Mouse (Mus musculus) thymus, postnatal 36 days (tissue): Measurements from ENCODE around the gene Pde4a.
"Not testable (repeated sequence)": the region's sequence is repeated elsewhere in the genome, so short reads cannot be mapped to it uniquely, and the experiment has no call there.

Experiments used
- DNase-seq, 2 experiments: peaks; one replicate each; pipeline ENCODE4 v3.0.0; 2022; ENCODE audit warnings: mixed read lengths in 2 of 2

Gene Pde4a

DNA sequence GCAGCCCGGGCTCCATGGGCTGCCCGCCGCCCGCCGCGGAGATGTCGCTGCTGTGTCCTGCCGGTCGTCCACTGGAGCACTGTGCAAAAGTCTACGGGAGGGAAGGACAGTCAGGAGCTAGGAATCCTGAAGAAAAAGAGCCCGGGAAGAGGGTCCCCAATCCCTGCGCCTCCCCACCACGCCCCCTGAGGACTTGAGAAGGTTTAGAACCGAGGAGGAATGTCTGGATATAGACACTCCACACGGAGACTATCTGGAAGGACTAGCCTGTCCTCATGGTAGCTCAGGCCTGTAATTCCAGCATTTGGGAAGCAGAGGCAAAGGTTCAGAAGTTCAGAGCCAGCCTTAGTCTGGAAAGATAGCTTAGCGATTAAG is 79.6 kb downstream of the Pde4a start:
- no peak for DNase-seq

GRCm38 (mm10) chr9:21246342-21246741 is 80.8 kb downstream of the Pde4a start:
- no peak for DNase-seq

DNA sequence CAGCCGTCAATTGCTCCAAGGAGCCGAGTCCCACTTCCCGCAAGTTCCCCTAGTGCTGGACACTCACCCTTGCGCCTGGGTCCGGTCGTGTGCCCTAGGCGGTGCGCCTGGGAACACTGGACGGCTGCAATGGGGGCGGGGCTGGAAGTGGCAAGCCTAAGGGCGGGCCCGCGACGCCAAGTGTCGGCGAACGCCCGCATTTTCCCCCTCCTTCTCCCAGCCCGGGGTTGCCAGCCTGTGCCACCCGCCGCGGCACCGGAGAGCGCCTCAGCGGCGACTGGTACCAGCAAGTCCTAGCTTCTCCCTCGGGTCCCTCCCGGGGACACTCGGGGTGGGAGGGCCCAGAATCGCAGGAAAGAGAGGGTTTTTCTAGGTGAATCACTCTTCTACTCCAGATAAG is 82.8 kb downstream of the Pde4a start, which contains the start of gene S1pr5:
TSS of gene S1pr5 (minus strand) at position 118 of the 400 bp plus-strand sequence.
- DNase-seq: no peak

DNA sequence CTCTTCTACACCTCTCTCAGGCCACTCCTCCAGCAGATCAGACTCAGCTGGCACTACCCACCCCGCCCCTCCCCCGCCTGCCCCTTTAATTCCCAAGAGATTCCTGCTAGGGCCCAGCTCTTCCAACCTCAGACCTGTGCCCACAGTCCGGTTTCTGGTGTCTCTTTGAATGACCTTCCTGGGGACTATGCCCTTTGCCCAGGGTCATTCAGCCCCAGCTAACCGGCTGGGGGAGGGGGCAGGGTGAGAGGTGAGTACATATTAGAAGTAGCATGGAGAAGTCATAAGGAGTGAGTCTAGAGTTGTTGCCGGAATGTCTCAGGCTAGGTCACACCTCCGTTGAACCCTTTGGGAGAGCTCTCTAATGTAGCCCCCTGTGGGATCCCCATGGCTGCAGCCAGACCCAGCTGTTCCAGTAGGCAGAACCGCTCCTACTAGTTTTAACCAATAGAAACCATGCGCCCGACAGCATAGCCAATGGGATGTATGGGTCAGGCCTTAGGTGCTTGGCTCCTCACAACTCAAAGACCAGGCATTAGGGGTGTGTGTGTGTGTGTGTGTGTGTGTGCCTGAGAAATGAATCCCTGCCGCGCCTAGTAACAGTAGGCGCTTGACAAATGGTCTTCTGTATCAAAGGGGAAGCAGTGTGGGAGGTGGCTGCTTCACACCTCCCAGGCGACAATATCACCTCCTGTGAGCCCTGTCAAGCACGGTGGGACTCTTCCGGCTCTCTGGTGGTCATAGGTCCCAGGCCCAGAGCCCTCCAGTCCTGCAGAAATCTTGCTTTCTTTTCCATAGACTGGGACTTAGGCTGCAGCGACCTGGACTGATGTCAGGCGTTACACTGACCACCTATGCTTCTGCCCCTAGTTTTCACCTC is 84.4 kb downstream of the Pde4a start:
- DNase-seq: no peak

DNA sequence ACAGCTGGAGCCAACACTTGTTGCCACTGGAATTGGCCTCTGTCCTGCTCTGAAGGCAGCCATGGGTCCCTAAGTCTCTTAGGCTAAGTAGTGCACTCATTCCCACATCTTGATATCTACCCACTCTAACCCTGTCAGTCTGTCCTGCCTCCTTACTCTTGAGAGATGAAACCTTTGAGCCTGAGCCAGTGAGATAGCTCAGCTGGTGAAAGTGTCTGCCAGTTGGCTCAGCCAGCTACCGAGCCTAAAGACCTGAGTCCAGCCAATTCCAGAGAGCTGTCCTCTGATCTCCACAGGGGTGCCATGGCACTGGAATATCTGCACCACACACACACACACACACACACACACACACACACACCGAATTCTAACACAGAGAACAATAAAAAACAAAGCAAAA is 85.0 kb downstream of the Pde4a start:
- DNase-seq: no peak

DNA sequence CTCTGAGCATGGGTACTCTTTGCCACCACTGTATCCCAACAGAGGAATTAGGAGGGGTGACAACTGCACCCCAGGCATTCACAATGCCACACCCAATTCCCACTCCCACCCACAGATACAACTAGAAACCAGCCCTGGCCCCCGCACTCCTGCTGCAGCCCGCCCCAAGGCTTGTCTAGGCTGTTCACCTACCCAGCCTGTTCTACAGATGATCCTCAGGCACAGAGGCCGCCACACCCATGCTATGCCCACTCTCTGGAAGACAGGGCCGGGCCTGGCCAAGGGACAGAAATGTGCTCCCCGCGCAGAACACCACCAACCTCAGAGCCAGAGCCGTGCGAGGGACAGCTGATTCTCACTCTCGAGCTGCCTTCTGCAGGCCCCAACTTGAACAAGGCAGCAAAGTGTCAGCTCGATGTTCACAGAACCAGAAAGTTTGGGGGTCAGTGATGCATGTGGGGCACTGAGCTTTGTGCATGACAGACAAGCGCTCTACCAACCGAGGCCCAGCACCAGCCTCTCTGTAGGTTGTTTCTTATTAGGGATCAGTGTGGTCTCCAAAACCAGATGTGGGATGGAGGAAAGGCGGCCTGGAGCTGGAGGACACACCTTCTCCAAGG is 85.7 kb downstream of the Pde4a start:
- DNase-seq: no peak

- DNase-seq: no peak
These were observed 89.2 kb downstream of the Pde4a start for GRCm38 (mm10) chr9:21254690-21255089.

GRCm38 (mm10) chr9:21256349-21256748 is 90.8 kb downstream of the Pde4a start:
- not testable (repeated sequence) for DNase-seq

DNA sequence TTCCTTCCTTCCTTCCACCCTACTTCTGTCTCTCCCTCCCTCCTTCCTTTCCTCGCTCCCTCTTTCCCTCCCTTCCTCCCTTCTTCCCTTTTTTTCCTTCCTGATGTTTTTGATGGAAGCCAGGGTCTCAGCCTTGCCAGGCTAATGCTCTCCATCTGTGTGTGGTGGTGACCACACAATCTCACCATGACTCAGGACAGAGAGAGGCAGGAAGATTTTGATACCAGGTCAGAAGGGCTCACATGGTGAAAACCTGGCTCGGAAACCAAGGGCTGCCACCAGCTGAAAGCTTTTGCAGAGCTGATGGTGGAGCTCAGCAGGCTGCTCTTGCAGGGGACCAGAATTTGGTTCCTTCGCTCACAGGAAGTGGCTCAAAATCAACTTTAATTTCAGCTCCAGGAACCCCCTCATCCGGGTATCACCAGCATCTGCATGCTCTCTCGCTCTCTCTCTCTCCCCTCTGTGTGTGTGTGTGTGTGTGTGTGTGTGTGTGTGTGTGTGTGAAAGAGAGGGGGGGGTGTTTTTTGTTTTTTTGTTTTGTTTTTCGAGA is 95.1 kb downstream of the Pde4a start:
- DNase-seq: no peak

- DNase-seq: no peak
These were observed 96.3 kb downstream of the Pde4a start for GRCm38 (mm10) chr9:21261831-21262230.
